Mouse (Mus musculus): ENCODE measurements around the gene Fubp1. TPM values are rescaled to one million over a fixed set of nuclear protein-coding genes. Genes with fewer than 3 reads are reported as not detected.

Gene Fubp1
- polyA plus RNA-seq, 1 experiment from 2014 or later: 482 TPM

- WGBS: 80% methylated on average over 9 of the region's 9 CpGs
- DNase-seq (ENCODE audit: low spot score) (no peak), ATAC-seq (replicated peaks; ENCODE audit: insufficient number of reproducible peaks, low FRiP score, low TSS enrichment, low read depth) (no peak)
- Histone ChIP-seq H3K27me3 (ENCODE audit: control insufficient read depth, insufficient read depth, low read length) (no peaks in the 10 kb centered on the region), H3K27ac (replicated peaks; ENCODE audit: low read depth, low read length) (no peak overlapping the region), H3K4me2 (ENCODE audit: low read depth, low read length) (no peak overlapping the region), H3K36me3 (replicated peaks; ENCODE audit: control insufficient read depth, insufficient read depth, low read depth, low read length) (no peaks in the 10 kb centered on the region; the same call in 1 of the 2 replicates), H3K4me1 (ENCODE audit: control insufficient read depth, insufficient read depth, low read length) (no peaks in the 10 kb centered on the region), H3K4me3 (ENCODE audit: low read depth, low read length) (no peak overlapping the region), H3K9me3 (replicated peaks; ENCODE audit: control insufficient read depth, low read length) (no peaks in the 10 kb centered on the region), H3K9ac (replicated peaks; ENCODE audit: low read length) (no peak overlapping the region)
These were observed 26.7 kb upstream of the Fubp1 start for GRCm38 (mm10) chr3:152183522-152183921.

GRCm38 (mm10) chr3:152186106-152186505 lies 24.1 kb upstream of the Fubp1 start:
- no peak overlapping the region for H3K4me2 ChIP-seq (ENCODE audit: low read depth, low read length)
- H3K4me1 ChIP-seq (ENCODE audit: control insufficient read depth, insufficient read depth, low read length): no peaks in the 10 kb centered on the region
- no peak overlapping the region for H3K4me3 ChIP-seq (ENCODE audit: low read depth, low read length)
- H3K9ac ChIP-seq (replicated peaks; ENCODE audit: low read length): no peak overlapping the region
- no peaks in the 10 kb centered on the region; the same call in 1 of the 2 replicates for H3K36me3 ChIP-seq (replicated peaks; ENCODE audit: control insufficient read depth, insufficient read depth, low read depth, low read length)
- no peak for ATAC-seq (replicated peaks; ENCODE audit: insufficient number of reproducible peaks, low FRiP score, low TSS enrichment, low read depth)
- H3K9me3 ChIP-seq (replicated peaks; ENCODE audit: control insufficient read depth, low read length): no peaks in the 10 kb centered on the region
- WGBS: 86% methylated on average over 6 of the region's 6 CpGs
- no peaks in the 10 kb centered on the region for H3K27me3 ChIP-seq (ENCODE audit: control insufficient read depth, insufficient read depth, low read length)
- no peak for DNase-seq (ENCODE audit: low spot score)
- no peak overlapping the region for H3K27ac ChIP-seq (replicated peaks; ENCODE audit: low read depth, low read length)

- WGBS: 75% methylated on average over 4 of the region's 4 CpGs
- H3K9me3 ChIP-seq (replicated peaks; ENCODE audit: control insufficient read depth, low read length): no peaks in the 10 kb centered on the region
- no peaks in the 10 kb centered on the region for H3K27me3 ChIP-seq (ENCODE audit: control insufficient read depth, insufficient read depth, low read length)
- H3K4me3 ChIP-seq (ENCODE audit: low read depth, low read length): no peak overlapping the region
- no peak overlapping the region for H3K4me2 ChIP-seq (ENCODE audit: low read depth, low read length)
- H3K4me1 ChIP-seq (ENCODE audit: control insufficient read depth, insufficient read depth, low read length): no peaks in the 10 kb centered on the region
- no peak overlapping the region for H3K9ac ChIP-seq (replicated peaks; ENCODE audit: low read length)
- ATAC-seq (replicated peaks; ENCODE audit: insufficient number of reproducible peaks, low FRiP score, low TSS enrichment, low read depth): no peak
- no peaks in the 10 kb centered on the region; the same call in 1 of the 2 replicates for H3K36me3 ChIP-seq (replicated peaks; ENCODE audit: control insufficient read depth, insufficient read depth, low read depth, low read length)
- no peak overlapping the region for H3K27ac ChIP-seq (replicated peaks; ENCODE audit: low read depth, low read length)
- no peak for DNase-seq (ENCODE audit: low spot score)
These were observed 20.9 kb upstream of the Fubp1 start for GRCm38 (mm10) chr3:152189306-152189705.

GRCm38 (mm10) chr3:152190679-152191477 lies 19.3 kb upstream of the Fubp1 start:
- H3K4me3 ChIP-seq (ENCODE audit: low read depth, low read length): no peak overlapping the region
- H3K9me3 ChIP-seq (replicated peaks; ENCODE audit: control insufficient read depth, low read length): no peaks in the 10 kb centered on the region
- H3K27me3 ChIP-seq (ENCODE audit: control insufficient read depth, insufficient read depth, low read length): no peaks in the 10 kb centered on the region
- WGBS: 76% methylated on average over 9 of the region's 9 CpGs
- DNase-seq (ENCODE audit: low spot score) (no peak), ATAC-seq (replicated peaks; ENCODE audit: insufficient number of reproducible peaks, low FRiP score, low TSS enrichment, low read depth) (no peak)
- H3K27ac ChIP-seq (replicated peaks; ENCODE audit: low read depth, low read length): no peak overlapping the region
- no peak overlapping the region for H3K4me2 ChIP-seq (ENCODE audit: low read depth, low read length)
- H3K4me1 ChIP-seq (ENCODE audit: control insufficient read depth, insufficient read depth, low read length): no peaks in the 10 kb centered on the region
- H3K36me3 ChIP-seq (replicated peaks; ENCODE audit: control insufficient read depth, insufficient read depth, low read depth, low read length): no peaks in the 10 kb centered on the region
- 0 out of 2 replicates have a peak overlapping the region, but pooled peaks have one; percentile 25 for H3K9ac ChIP-seq (replicated peaks; ENCODE audit: low read length)

GRCm38 (mm10) chr3:152191791-152192237 lies 18.4 kb upstream of the Fubp1 start:
- Histone ChIP-seq H3K27ac (replicated peaks; ENCODE audit: low read depth, low read length) (no peak overlapping the region), H3K4me2 (ENCODE audit: low read depth, low read length) (peak overlapping the region; percentile 52), H3K36me3 (replicated peaks; ENCODE audit: control insufficient read depth, insufficient read depth, low read depth, low read length) (no peaks in the 10 kb centered on the region), H3K27me3 (ENCODE audit: control insufficient read depth, insufficient read depth, low read length) (no peaks in the 10 kb centered on the region), H3K4me3 (ENCODE audit: low read depth, low read length) (peak overlapping the region; percentile 34), H3K9me3 (replicated peaks; ENCODE audit: control insufficient read depth, low read length) (no peaks in the 10 kb centered on the region), H3K9ac (replicated peaks; ENCODE audit: low read length) (no peak overlapping the region; the same call in 1 of the 2 replicates), H3K4me1 (ENCODE audit: control insufficient read depth, insufficient read depth, low read length) (no peaks in the 10 kb centered on the region)
- ATAC-seq (replicated peaks; ENCODE audit: insufficient number of reproducible peaks, low FRiP score, low TSS enrichment, low read depth): 0 out of 2 replicates have a peak, but pooled peaks have one; percentile 29
- DNase-seq (ENCODE audit: low spot score): peak; percentile 36
- WGBS: 29% methylated on average over 6 of the region's 6 CpGs

- Histone ChIP-seq H3K4me2 (ENCODE audit: low read depth, low read length) (peak overlapping the region; percentile 52), H3K4me3 (ENCODE audit: low read depth, low read length) (peak overlapping the region; percentile 34), H3K9me3 (replicated peaks; ENCODE audit: control insufficient read depth, low read length) (no peaks in the 10 kb centered on the region), H3K4me1 (ENCODE audit: control insufficient read depth, insufficient read depth, low read length) (no peaks in the 10 kb centered on the region), H3K27ac (replicated peaks; ENCODE audit: low read depth, low read length) (no peak overlapping the region), H3K36me3 (replicated peaks; ENCODE audit: control insufficient read depth, insufficient read depth, low read depth, low read length) (no peaks in the 10 kb centered on the region), H3K9ac (replicated peaks; ENCODE audit: low read length) (peak overlapping the region; percentile 42; the same call in 1 of the 2 replicates), H3K27me3 (ENCODE audit: control insufficient read depth, insufficient read depth, low read length) (no peaks in the 10 kb centered on the region)
- ATAC-seq (replicated peaks; ENCODE audit: insufficient number of reproducible peaks, low FRiP score, low TSS enrichment, low read depth): no peak
- peak; percentile 62 for DNase-seq (ENCODE audit: low spot score)
- 43% methylated on average over 9 of the region's 11 CpGs for WGBS
These were observed 17.8 kb upstream of the Fubp1 start for GRCm38 (mm10) chr3:152192238-152192931.

GRCm38 (mm10) chr3:152193177-152193576 lies 17.0 kb upstream of the Fubp1 start:
- DNase-seq (ENCODE audit: low spot score): no peak
- peak overlapping the region; percentile 23 for H3K27ac ChIP-seq (replicated peaks; ENCODE audit: low read depth, low read length)
- H3K9me3 ChIP-seq (replicated peaks; ENCODE audit: control insufficient read depth, low read length): no peaks in the 10 kb centered on the region
- WGBS: 9% methylated on average over 7 of the region's 7 CpGs
- ATAC-seq (replicated peaks; ENCODE audit: insufficient number of reproducible peaks, low FRiP score, low TSS enrichment, low read depth): no peak
- H3K27me3 ChIP-seq (ENCODE audit: control insufficient read depth, insufficient read depth, low read length): no peaks in the 10 kb centered on the region
- H3K4me2 ChIP-seq (ENCODE audit: low read depth, low read length): peak overlapping the region; percentile 56
- peak overlapping the region; percentile 36 for H3K4me3 ChIP-seq (ENCODE audit: low read depth, low read length)
- no peaks in the 10 kb centered on the region for H3K36me3 ChIP-seq (replicated peaks; ENCODE audit: control insufficient read depth, insufficient read depth, low read depth, low read length)
- no peaks in the 10 kb centered on the region for H3K4me1 ChIP-seq (ENCODE audit: control insufficient read depth, insufficient read depth, low read length)
- peak overlapping the region; percentile 35 for H3K9ac ChIP-seq (replicated peaks; ENCODE audit: low read length)
